Mouse (Mus musculus): ENCODE measurements around the gene Rbms3. TPM values are rescaled to one million over a fixed set of nuclear protein-coding genes. Genes with fewer than 3 reads are reported as not detected.

Gene Rbms3
- total and polyA plus RNA-seq, 3 experiments = not detected

DNA sequence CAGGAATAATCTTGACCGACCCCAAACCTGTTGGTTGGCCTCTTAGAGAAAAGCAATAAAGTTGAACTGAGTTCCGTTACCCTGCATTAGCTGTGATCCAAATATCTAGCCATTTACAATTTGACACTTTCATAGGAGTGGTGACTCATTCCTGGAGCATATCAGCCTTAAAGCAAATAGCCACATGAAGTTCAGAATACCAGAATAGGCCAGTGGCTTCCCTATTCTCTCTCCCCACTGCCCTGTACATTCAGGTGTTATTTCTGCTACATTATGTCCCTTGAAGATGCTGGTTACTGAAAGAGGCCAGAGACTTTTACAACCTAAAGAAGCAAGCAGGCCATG is 755.8 kb downstream of the Rbms3 start:
- no peak overlapping the region for H3K4me2 ChIP-seq (ENCODE audit: insufficient read depth, low read depth, poor library complexity, severe bottlenecking)
- no peak for DNase-seq (ENCODE audit: extremely low read depth)
- in situ Hi-C loops (cut with MboI; ENCODE audit: low pct_ligation_motif_present, low pct_unique_long_range_greater_than_20kb, low sequenced_read_pairs) (no loop called here), dilution Hi-C loops (cut with MboI; ENCODE audit: extremely low pct_ligation_motif_present, extremely low pct_unique_long_range_greater_than_20kb, low sequenced_read_pairs) (no loop called here)
- TF ChIP-seq MAZ (IDR thresholded peaks at IDR 0.05; ENCODE audit: low read depth, low read length) = no peak
- TF ChIP-seq KAT2A (IDR thresholded peaks at IDR 0.05; ENCODE audit: insufficient replicate concordance, low read length) = no peak
- no peak for TF ChIP-seq MXI1 (IDR thresholded peaks at IDR 0.05; ENCODE audit: low read depth, low read length)
- no peak for TF ChIP-seq TBP (conservative IDR thresholded peaks at IDR 0.05; ENCODE audit: low read depth, low read length)
- TF ChIP-seq MAFK (IDR thresholded peaks at IDR 0.05; ENCODE audit: insufficient replicate concordance, low read length) = no peak
- no peak for TF ChIP-seq ZC3H11A (IDR thresholded peaks at IDR 0.05; ENCODE audit: low read depth, low read length)
- no peak for TF ChIP-seq JUN (IDR thresholded peaks at IDR 0.05; ENCODE audit: insufficient read depth, low read depth, low read length)
- no peak for TF ChIP-seq GABPA (IDR thresholded peaks at IDR 0.05; ENCODE audit: insufficient replicate concordance, low read depth, low read length)
- no peak for TF ChIP-seq USF2 (conservative IDR thresholded peaks at IDR 0.05; ENCODE audit: low read depth, low read length)
- TF ChIP-seq USF1 (IDR thresholded peaks at IDR 0.05; ENCODE audit: low read depth, low read length) = no peak
- no peak for TF ChIP-seq CHD2 (IDR thresholded peaks at IDR 0.05; ENCODE audit: low read length)
- TF ChIP-seq TCF12 (IDR thresholded peaks at IDR 0.05; ENCODE audit: low read depth, low read length) = no peak
- TF ChIP-seq SMC3 (IDR thresholded peaks at IDR 0.05; ENCODE audit: low read depth, low read length) = no peak
- no peak for TF ChIP-seq ZNF384 (IDR thresholded peaks at IDR 0.05; ENCODE audit: low read depth, low read length)
- TF ChIP-seq SIN3A (IDR thresholded peaks at IDR 0.05; ENCODE audit: low read length) = no peak
- TF ChIP-seq EP300 (IDR thresholded peaks at IDR 0.05; ENCODE audit: low read length) = no peak
- no peak for TF ChIP-seq POLR2A (IDR thresholded peaks at IDR 0.05; ENCODE audit: low read depth, low read length)
- no peak for TF ChIP-seq RAD21 (IDR thresholded peaks at IDR 0.05; ENCODE audit: low read depth, low read length)
- TF ChIP-seq UBTF (IDR thresholded peaks at IDR 0.05; ENCODE audit: low read depth, low read length) = no peak
- no peak for TF ChIP-seq JUND (conservative IDR thresholded peaks at IDR 0.05; ENCODE audit: low read depth, low read length)
- no peak overlapping the region for H3K4me3 ChIP-seq (replicated peaks in 1 of 3; ENCODE audit: low read depth in 2 of 3, low read length in 2 of 3, poor library complexity in 1 of 3)
- H3K79me2 ChIP-seq (replicated peaks; ENCODE audit: control insufficient read depth, extremely low read depth, insufficient read depth, poor library complexity, severe bottlenecking) = no peaks in the 10 kb centered on the region
- peaks cover 54% of the 10 kb centered on the region for H3K9me3 ChIP-seq (replicated peaks; ENCODE audit: low read length)
- no peak overlapping the region for H3K27ac ChIP-seq (ENCODE audit: insufficient read depth, low read depth)
- no peaks in the 10 kb centered on the region for H3K36me3 ChIP-seq (replicated peaks in 1 of 2; ENCODE audit: control insufficient read depth in 1 of 2, insufficient read depth in 1 of 2, low read length in 1 of 2)
- no peaks in the 10 kb centered on the region for H3K4me1 ChIP-seq (ENCODE audit: control insufficient read depth in 1 of 2, insufficient read depth in 2 of 2)
- H3K27me3 ChIP-seq (replicated peaks) = no peaks in the 10 kb centered on the region
- no peak overlapping the region for H3K9ac ChIP-seq (ENCODE audit: insufficient read depth, low read depth)

DNA sequence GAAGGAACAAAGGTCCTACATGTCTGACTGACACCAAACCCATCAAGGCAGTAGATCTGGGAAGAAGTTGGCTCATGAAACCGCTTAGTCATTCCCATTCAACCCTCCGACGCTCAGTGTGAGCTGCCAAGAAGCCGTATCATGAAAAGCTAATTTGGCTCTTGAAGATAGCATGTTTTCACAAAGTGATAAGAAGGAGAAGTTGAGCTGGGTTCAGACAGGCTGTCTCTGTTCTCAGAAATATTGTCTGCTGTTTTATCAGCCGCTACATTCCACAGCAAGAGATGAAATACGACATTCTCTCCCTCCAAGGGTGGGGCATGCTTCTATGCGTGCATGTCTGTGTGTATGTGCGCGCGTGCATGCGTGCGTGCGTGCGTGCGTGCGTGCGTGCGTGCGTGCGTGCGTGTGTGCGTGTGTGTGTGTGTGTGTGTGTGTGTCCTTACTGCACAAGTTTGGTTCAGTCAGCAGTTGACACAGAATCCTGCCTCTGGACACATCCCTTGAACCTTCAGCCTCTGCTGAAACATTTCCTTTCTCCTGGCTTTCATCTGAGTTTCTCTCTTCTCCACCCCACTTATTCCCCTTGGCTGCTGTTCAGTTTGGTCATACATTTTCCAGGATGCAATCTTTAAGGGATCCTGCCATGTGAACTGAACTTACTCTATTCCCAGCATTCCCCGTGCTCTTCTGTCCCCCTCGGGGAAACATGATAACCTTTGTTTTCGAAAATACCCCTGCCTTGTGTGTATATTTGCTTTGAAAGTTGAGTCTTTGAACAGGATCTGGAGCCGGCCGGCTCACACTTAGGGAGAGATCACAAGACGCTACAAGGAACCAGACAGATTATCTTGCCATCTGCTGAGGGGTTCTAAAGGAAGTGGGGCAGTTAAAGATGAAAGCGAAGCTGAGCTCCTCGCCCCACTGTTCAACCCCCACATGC is 756.4 kb downstream of the Rbms3 start:
- no peak overlapping the region for H3K9ac ChIP-seq (ENCODE audit: insufficient read depth, low read depth)
- peaks cover 53% of the 10 kb centered on the region for H3K9me3 ChIP-seq (replicated peaks; ENCODE audit: low read length)
- no peak for DNase-seq (ENCODE audit: extremely low read depth)
- dilution Hi-C loops (cut with MboI; ENCODE audit: extremely low pct_ligation_motif_present, extremely low pct_unique_long_range_greater_than_20kb, low sequenced_read_pairs) = no loop called here
- H3K27me3 ChIP-seq (replicated peaks) = no peaks in the 10 kb centered on the region
- H3K4me2 ChIP-seq (ENCODE audit: insufficient read depth, low read depth, poor library complexity, severe bottlenecking) = no peak overlapping the region
- no peak overlapping the region for H3K27ac ChIP-seq (ENCODE audit: insufficient read depth, low read depth)
- H3K4me1 ChIP-seq (ENCODE audit: control insufficient read depth in 1 of 2, insufficient read depth in 2 of 2) = no peaks in the 10 kb centered on the region
- H3K79me2 ChIP-seq (replicated peaks; ENCODE audit: control insufficient read depth, extremely low read depth, insufficient read depth, poor library complexity, severe bottlenecking) = no peaks in the 10 kb centered on the region
- TF ChIP-seq ETS1 (conservative IDR thresholded peaks at IDR 0.05; ENCODE audit: low read depth, low read length) (no peak), PAX5 (IDR thresholded peaks at IDR 0.05; ENCODE audit: low read length) (no peak), ZMIZ1 (IDR thresholded peaks at IDR 0.05; ENCODE audit: low read depth, low read length) (no peak), MAZ (IDR thresholded peaks at IDR 0.05; ENCODE audit: low read depth, low read length) (no peak), SMC3 (IDR thresholded peaks at IDR 0.05; ENCODE audit: low read depth, low read length) (no peak), KAT2A (IDR thresholded peaks at IDR 0.05; ENCODE audit: insufficient replicate concordance, low read length) (no peak)
- in situ Hi-C loops (cut with MboI; ENCODE audit: low pct_ligation_motif_present, low pct_unique_long_range_greater_than_20kb, low sequenced_read_pairs) = no loop called here
- no peak overlapping the region for H3K4me3 ChIP-seq (replicated peaks in 1 of 3; ENCODE audit: low read depth in 2 of 3, low read length in 2 of 3, poor library complexity in 1 of 3)
- no peaks in the 10 kb centered on the region for H3K36me3 ChIP-seq (replicated peaks in 1 of 2; ENCODE audit: control insufficient read depth in 1 of 2, insufficient read depth in 1 of 2, low read length in 1 of 2)
